Mouse (Mus musculus) hindbrain, embryonic 16.5 days (tissue): Measurements from ENCODE around the gene Olfr364-ps1. TPM values are rescaled to one million over a fixed set of nuclear protein-coding genes. Genes with fewer than 3 reads are reported as not detected.

Source experiments
- ATAC-seq: fragments of 200-750 bp; cut with Nextera tagmentation; 2 replicates; pipeline ENCODE4 v1.8.0; 2017; ENCODE audit warnings: moderate TSS enrichment, moderate library complexity
- H3K27ac ChIP-seq: fragments of 300-500 bp; sonication (generic); 2 replicates; pipeline ENCODE4 v1.5.1; 2014; ENCODE audit warnings: low read depth, mild to moderate bottlenecking, control low read depth, low read length, moderate library complexity
- H3K27me3 ChIP-seq: fragments of 300-500 bp; sonication (generic); replicated peaks from 2 replicates; pipeline ENCODE4 v1.6.1; 2014; ENCODE audit warnings: low read length; ENCODE audit not compliant: control insufficient read depth, insufficient read depth
- H3K36me3 ChIP-seq: fragments of 300-500 bp; sonication (generic); 2 replicates; pipeline ENCODE4 v1.6.1; 2014; ENCODE audit warnings: mild to moderate bottlenecking, low read length, moderate library complexity, mixed read lengths; ENCODE audit not compliant: control insufficient read depth, insufficient read depth
- H3K4me1 ChIP-seq: fragments of 300-500 bp; sonication (generic); 2 replicates; pipeline ENCODE4 v1.6.1; 2014; ENCODE audit warnings: low read depth, low read length; ENCODE audit not compliant: control insufficient read depth, insufficient read depth
- H3K4me2 ChIP-seq: fragments of 300-500 bp; sonication (generic); 2 replicates; pipeline ENCODE4 v1.6.1; 2014; ENCODE audit warnings: mild to moderate bottlenecking, low read length, control low read depth, moderate library complexity
- H3K4me3 ChIP-seq: fragments of 300-500 bp; sonication (generic); 2 replicates; pipeline ENCODE4 v1.5.1; 2014; ENCODE audit warnings: mild to moderate bottlenecking, low read length, control low read depth, moderate library complexity
- H3K9ac ChIP-seq: fragments of 300-500 bp; sonication (generic); 2 replicates; pipeline ENCODE4 v1.6.1; 2014; ENCODE audit warnings: low read depth, mild to moderate bottlenecking, control low read depth, low read length, moderate library complexity
- H3K9me3 ChIP-seq: fragments of 300-500 bp; sonication (generic); 2 replicates; pipeline ENCODE4 v1.6.1; 2014; ENCODE audit warnings: mild to moderate bottlenecking, low read length, moderate library complexity; ENCODE audit not compliant: control insufficient read depth
- WGBS: fragments of 180-500 bp; shearing (Covaris S2); extraction: QIAGEN DNeasy Blood & Tissue Kit; methylation state at CpG from one replicate; pipeline ENCODE4 v1.1.7; 2014; 5-methylcytosine and 5-hydroxymethylcytosine counted together
- polyA plus RNA-seq: library from polyadenylated mRNA; unstranded; fragments of >200 nt; fragmentation: Nextera tagmentation; extraction: Ambion mirVana; gene quantifications from 2 replicates; pipeline ENCODE4 v1.2.1, GENCODE M21; 2015

Olfr364-ps1 gene
- not detected in 2 replicates for polyA plus RNA-seq

DNA sequence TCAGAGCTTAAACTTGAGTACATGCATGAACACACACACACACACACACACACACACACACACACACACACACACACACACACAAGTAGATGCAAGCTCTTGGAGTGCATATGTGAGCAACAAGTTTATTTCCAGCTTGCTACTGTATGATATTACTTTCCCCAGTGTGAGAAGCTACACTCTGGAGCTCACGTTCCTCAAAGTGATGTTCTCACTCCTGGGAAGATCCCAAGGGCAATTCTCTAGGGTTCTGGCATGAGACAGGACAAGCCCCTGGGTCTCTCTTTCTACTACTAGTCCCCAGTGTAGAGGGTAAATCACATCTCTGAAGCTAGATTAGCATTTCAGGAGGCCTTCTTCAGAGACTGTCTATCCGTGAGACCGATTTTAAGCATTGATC lies at the start of gene Olfr364-ps1:
Gene Olfr364-ps1 (plus strand): TSS at position 301 of the 400 bp plus-strand sequence.
- Histone ChIP-seq H3K27ac (no peak within 1 kb of the TSS), H3K36me3 (no peaks in the 10 kb centered on the region), H3K4me2 (no peak within 1 kb of the TSS), H3K4me3 (no peak within 1 kb of the TSS), H3K9me3 (peaks cover 3% of the 10 kb centered on the region), H3K4me1 (no peaks in the 10 kb centered on the region), H3K27me3 (no peaks in the 10 kb centered on the region), H3K9ac (no peak within 1 kb of the TSS)
- 88% methylated on average over 3 of the region's 3 CpGs for WGBS
- ATAC-seq = no peak

DNA sequence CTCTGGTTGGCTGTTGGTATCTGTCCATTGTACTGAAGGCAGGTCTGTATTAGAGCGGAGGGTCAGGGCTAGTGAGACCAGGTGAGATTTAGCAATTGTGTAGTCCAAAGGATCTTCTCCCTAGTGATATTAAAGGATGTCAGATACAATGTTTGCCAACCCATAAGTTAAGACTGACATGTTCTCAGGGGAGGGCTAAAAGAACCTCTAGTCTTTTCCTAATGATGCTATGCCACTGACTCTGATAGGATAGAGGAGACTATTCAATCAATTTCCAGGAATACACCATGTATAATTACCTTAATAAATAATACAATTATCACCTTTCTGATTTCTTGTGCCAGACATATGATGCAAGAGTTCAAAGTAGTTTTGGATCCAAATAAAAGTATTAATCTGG lies 21.3 kb upstream of the Olfr364-ps1 start, which contains the start of gene Olfr362:
Gene Olfr362 (minus strand): TSS at position 101 of the 400 bp plus-strand sequence.
- no peak for ATAC-seq
- 82% methylated on average over 1 of the region's 1 CpGs for WGBS
- Histone ChIP-seq H3K27ac (no peak within 1 kb of the TSS), H3K36me3 (no peaks in the 10 kb centered on the region), H3K9me3 (peaks cover 9% of the 10 kb centered on the region), H3K4me3 (no peak within 1 kb of the TSS), H3K27me3 (no peaks in the 10 kb centered on the region), H3K9ac (no peak within 1 kb of the TSS), H3K4me1 (no peaks in the 10 kb centered on the region), H3K4me2 (no peak within 1 kb of the TSS)

DNA sequence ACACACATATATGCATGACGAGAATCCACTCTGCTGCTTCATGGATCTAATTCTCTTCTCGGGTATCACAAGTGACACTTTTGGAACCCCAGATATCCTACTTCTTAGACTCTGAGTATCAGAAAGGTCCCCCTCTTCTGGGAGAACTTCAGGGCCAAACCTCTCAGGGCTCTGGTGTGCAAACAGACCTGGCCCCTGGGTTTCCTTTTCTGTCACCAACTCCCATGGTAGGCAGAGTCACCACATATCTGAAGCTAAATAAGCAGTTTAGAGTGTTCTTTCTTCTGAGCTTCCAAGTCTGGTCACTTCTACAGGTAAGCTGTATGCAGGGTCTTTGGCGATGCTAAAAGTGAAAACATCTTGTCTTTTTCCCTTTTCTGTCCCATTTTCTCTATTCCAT lies 48.8 kb downstream of the Olfr364-ps1 start, which contains the start of gene Olfr365:
Gene Olfr365 (plus strand): TSS at position 301 of the 400 bp plus-strand sequence.
- WGBS = 77% methylated on average over 3 of the region's 3 CpGs
- no peak within 1 kb of the TSS for H3K27ac ChIP-seq

More for the DNA sequence above, 48.8 kb downstream of the Olfr364-ps1 start, which contains the start of gene Olfr365:
- Histone ChIP-seq H3K9ac (no peak within 1 kb of the TSS), H3K4me2 (no peak within 1 kb of the TSS), H3K9me3 (no peaks in the 10 kb centered on the region; the same call in none of the 2 replicates), H3K4me1 (no peaks in the 10 kb centered on the region), H3K27me3 (no peaks in the 10 kb centered on the region), H3K4me3 (no peak within 1 kb of the TSS), H3K36me3 (no peaks in the 10 kb centered on the region)
- no peak for ATAC-seq

Other genes starting within 250 kb of the Olfr364-ps1 start
- not detected in 2 replicates for gene Olfr353, start 246.4 kb upstream of the Olfr364-ps1 start, polyA plus RNA-seq
- gene Olfr354, start 233.6 kb upstream of the Olfr364-ps1 start, polyA plus RNA-seq = not detected in 2 replicates
- gene Olfr355, start 210.4 kb upstream of the Olfr364-ps1 start, polyA plus RNA-seq = not detected in 2 replicates
- gene Olfr356, start 202.2 kb upstream of the Olfr364-ps1 start, polyA plus RNA-seq = not detected in 2 replicates
- gene Olfr357, start 145.5 kb upstream of the Olfr364-ps1 start, polyA plus RNA-seq = not detected in 2 replicates
- gene Olfr358, start 130.0 kb upstream of the Olfr364-ps1 start, polyA plus RNA-seq = not detected in 2 replicates
- gene Olfr360, start 73.6 kb upstream of the Olfr364-ps1 start, polyA plus RNA-seq = not detected in 2 replicates
- not detected in 2 replicates for gene Olfr361, start 50.0 kb upstream of the Olfr364-ps1 start, polyA plus RNA-seq
- not detected in 2 replicates for gene Olfr362, start 21.4 kb upstream of the Olfr364-ps1 start, polyA plus RNA-seq
- not detected in 2 replicates for gene Olfr365, start 48.9 kb downstream of the Olfr364-ps1 start, polyA plus RNA-seq
- gene Olfr366, start 72.3 kb downstream of the Olfr364-ps1 start, polyA plus RNA-seq = not detected in 2 replicates
- not detected in 2 replicates for gene Olfr368, start 187.2 kb downstream of the Olfr364-ps1 start, polyA plus RNA-seq
- 46.3 and 48.5 TPM in 2 replicates for gene Pdcl, start 220.0 kb downstream of the Olfr364-ps1 start, polyA plus RNA-seq